Mouse (Mus musculus): ENCODE results near the gene Azi2. TPM values are rescaled to one million over a fixed set of nuclear protein-coding genes. Genes with fewer than 3 reads are reported as not detected.

Gene Azi2
- 10 to 100 TPM; 75.5 to 83.1 (median 80.1) TPM for total RNA-seq (2022)

GRCm38 (mm10) chr9:118040218-118041021, at the start of gene Azi2:
TSS of gene Azi2 (plus strand) at chr9:118040499.
- DNase-seq = peak; percentile 97

- DNase-seq = no peak
These were observed 43.7 kb upstream of the Azi2 start for GRCm38 (mm10) chr9:117996631-117997030.

- DNase-seq = no peak
These were observed 38.8 kb upstream of the Azi2 start for GRCm38 (mm10) chr9:118001488-118001887.

- no peak for DNase-seq
These were observed 36.9 kb upstream of the Azi2 start for GRCm38 (mm10) chr9:118003218-118003886.

GRCm38 (mm10) chr9:118003937-118004336, 36.4 kb upstream of the Azi2 start:
- DNase-seq = no peak

GRCm38 (mm10) chr9:118012928-118013327, 27.4 kb upstream of the Azi2 start:
- no peak for DNase-seq

- DNase-seq = no peak
These were observed 15.3 kb upstream of the Azi2 start for GRCm38 (mm10) chr9:118024966-118025365.

- no peak for DNase-seq
These were observed 10.8 kb upstream of the Azi2 start for GRCm38 (mm10) chr9:118029490-118029889.

- no peak for DNase-seq
These were observed 10.0 kb upstream of the Azi2 start for GRCm38 (mm10) chr9:118030252-118030651.

- no peak for DNase-seq
These were observed 8.6 kb upstream of the Azi2 start for GRCm38 (mm10) chr9:118031694-118032093.

GRCm38 (mm10) chr9:118034990-118035389, 5.3 kb upstream of the Azi2 start:
- no peak for DNase-seq

GRCm38 (mm10) chr9:118041022-118041400, 712 bp downstream of the Azi2 start:
- DNase-seq = no peak

GRCm38 (mm10) chr9:118041646-118042045, 1.3 kb downstream of the Azi2 start:
- no peak for DNase-seq

- no peak for DNase-seq
These were observed 2.4 kb downstream of the Azi2 start for GRCm38 (mm10) chr9:118042738-118043137.

- no peak for DNase-seq
These were observed 3.3 kb downstream of the Azi2 start for GRCm38 (mm10) chr9:118043581-118043980.

- DNase-seq = no peak
These were observed 4.8 kb downstream of the Azi2 start for GRCm38 (mm10) chr9:118045011-118045533.

GRCm38 (mm10) chr9:118053286-118053685, 13.0 kb downstream of the Azi2 start:
- DNase-seq = no peak

GRCm38 (mm10) chr9:118059101-118059500, 18.8 kb downstream of the Azi2 start:
- no peak for DNase-seq

GRCm38 (mm10) chr9:118070442-118070841, 30.1 kb downstream of the Azi2 start:
- no peak for DNase-seq

- no peak for DNase-seq
These were observed 31.0 kb downstream of the Azi2 start for GRCm38 (mm10) chr9:118071337-118071736.

- no peak for DNase-seq
These were observed 31.8 kb downstream of the Azi2 start for GRCm38 (mm10) chr9:118072101-118072500.

- DNase-seq = no peak
These were observed 33.1 kb downstream of the Azi2 start for GRCm38 (mm10) chr9:118073358-118073757.

- no peak for DNase-seq
These were observed 42.5 kb downstream of the Azi2 start for GRCm38 (mm10) chr9:118082575-118083431.
